Mouse (Mus musculus) lung, adult 2 months (tissue): ENCODE results near the gene Chek2.

Source experiments
- CTCF ChIP-seq: fragments of 200-500 bp; IDR thresholded peaks from 2 replicates; pipeline ENCODE4 v1.5.1; 2011; ENCODE audit warnings: mild to moderate bottlenecking, low read length, control low read depth; ENCODE audit not compliant: insufficient read depth
- POLR2A ChIP-seq: fragments of 200-500 bp; IDR thresholded peaks from 2 replicates; pipeline ENCODE4 v1.6.1; 2011; ENCODE audit warnings: low read depth, mild to moderate bottlenecking, control low read depth, low read length, borderline replicate concordance; ENCODE audit errors: extremely low read depth

- TF ChIP-seq CTCF = no peak
- TF ChIP-seq POLR2A = no peak
Observed at GRCm38 (mm10) chr5:110898785-110899184, 59.0 kb downstream of the Chek2 start.
